Mouse (Mus musculus): ENCODE results near the gene Kcns1. TPM values are rescaled to one million over a fixed set of nuclear protein-coding genes. Genes with fewer than 3 reads are reported as not detected.

Kcns1 gene
- polyA plus RNA-seq, 1 experiment: not detected

DNA sequence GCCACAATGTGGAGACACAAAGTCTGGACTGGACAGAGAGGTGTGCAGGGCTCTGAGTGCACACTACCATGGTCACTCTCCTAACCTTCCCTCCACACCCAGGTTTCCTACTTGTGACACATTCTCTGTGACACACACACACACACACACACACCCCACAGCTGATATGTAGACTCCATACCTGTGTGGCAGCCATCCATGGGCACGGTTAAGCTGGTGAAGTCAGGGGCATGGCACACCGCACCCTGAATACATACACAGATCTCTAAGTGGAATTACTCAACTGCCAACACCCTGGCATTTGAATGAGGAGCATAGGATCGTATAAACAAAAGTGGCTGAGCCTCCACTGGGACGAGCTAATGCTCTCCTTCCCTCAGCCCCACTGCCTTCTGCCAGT, 9.9 kb upstream of the Kcns1 start:
- Histone ChIP-seq H3K4me3 (replicated peaks; ENCODE audit: control insufficient read depth, low read depth, low read length) (no peak overlapping the region), H3K27ac (ENCODE audit: control insufficient read depth, insufficient read depth, low read depth, low read length, poor library complexity) (no peak overlapping the region), H3K4me1 (ENCODE audit: control insufficient read depth, insufficient read depth, low read length) (no peaks in the 10 kb centered on the region)
- 70% methylated on average over 4 of the region's 4 CpGs for WGBS
- TF ChIP-seq POLR2A (IDR thresholded peaks at IDR 0.05; ENCODE audit: borderline replicate concordance, control insufficient read depth, low read depth, low read length) (no peak), CTCF (IDR thresholded peaks at IDR 0.05; ENCODE audit: control insufficient read depth, insufficient read depth, low read length) (no peak)

- Histone ChIP-seq H3K4me3 (replicated peaks; ENCODE audit: control insufficient read depth, low read depth, low read length) (no peak overlapping the region), H3K27ac (ENCODE audit: control insufficient read depth, insufficient read depth, low read depth, low read length, poor library complexity) (no peak overlapping the region), H3K4me1 (ENCODE audit: control insufficient read depth, insufficient read depth, low read length) (no peaks in the 10 kb centered on the region)
- 30% methylated on average over 3 of the region's 3 CpGs for WGBS
- TF ChIP-seq CTCF (IDR thresholded peaks at IDR 0.05; ENCODE audit: control insufficient read depth, insufficient read depth, low read length) (peak; percentile 31; the same call in 1 of the 2 replicates), POLR2A (IDR thresholded peaks at IDR 0.05; ENCODE audit: borderline replicate concordance, control insufficient read depth, low read depth, low read length) (no peak)
Observed at GRCm38 (mm10) chr2:164180124-164180523, 9.2 kb upstream of the Kcns1 start.

DNA sequence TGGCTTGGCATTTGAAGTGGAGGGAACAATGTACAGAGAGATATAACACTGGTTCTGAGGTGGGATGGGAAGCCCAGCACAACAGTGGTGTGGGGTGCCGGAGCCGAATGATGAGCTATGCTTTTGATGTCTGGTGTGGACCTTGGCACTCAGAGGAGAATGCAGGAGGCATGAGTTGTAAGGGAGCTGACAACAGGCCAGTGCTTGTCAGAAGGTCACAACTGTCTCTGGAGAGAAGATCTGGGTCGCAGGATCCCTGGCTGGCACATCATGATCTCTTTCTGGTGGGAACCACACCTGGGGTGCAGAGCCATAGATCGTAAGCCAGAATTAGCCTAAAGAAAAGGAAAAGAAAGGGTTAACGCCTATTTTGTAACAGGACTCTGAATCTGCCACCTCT, 6.9 kb upstream of the Kcns1 start:
- no peak overlapping the region for H3K27ac ChIP-seq (ENCODE audit: control insufficient read depth, insufficient read depth, low read depth, low read length, poor library complexity)
- no peak overlapping the region for H3K4me3 ChIP-seq (replicated peaks; ENCODE audit: control insufficient read depth, low read depth, low read length)
- no peaks in the 10 kb centered on the region for H3K4me1 ChIP-seq (ENCODE audit: control insufficient read depth, insufficient read depth, low read length)
- 82% methylated on average over 5 of the region's 5 CpGs for WGBS
- TF ChIP-seq CTCF (IDR thresholded peaks at IDR 0.05; ENCODE audit: control insufficient read depth, insufficient read depth, low read length): no peak
- no peak for TF ChIP-seq POLR2A (IDR thresholded peaks at IDR 0.05; ENCODE audit: borderline replicate concordance, control insufficient read depth, low read depth, low read length)

DNA sequence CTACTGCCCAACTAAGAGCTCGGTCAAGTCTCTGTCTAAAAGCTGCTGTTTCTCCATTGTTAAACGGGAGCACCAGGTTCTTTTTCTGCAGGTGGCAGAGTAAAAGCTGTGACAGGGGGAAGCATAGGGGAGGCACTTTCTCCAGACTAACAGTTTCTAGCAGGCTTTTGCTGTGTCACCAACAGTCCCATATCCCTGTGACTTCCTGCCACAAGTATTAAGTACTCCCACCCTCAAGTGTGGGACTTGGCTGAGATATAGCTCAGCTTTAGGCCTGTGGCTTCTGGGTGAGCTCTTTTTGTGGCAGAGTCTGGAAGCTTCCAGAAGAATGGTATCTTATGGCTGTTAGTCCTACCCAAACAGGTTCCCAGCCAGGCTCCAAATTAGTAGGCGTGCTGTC, 4.9 kb upstream of the Kcns1 start:
- no peaks in the 10 kb centered on the region for H3K4me1 ChIP-seq (ENCODE audit: control insufficient read depth, insufficient read depth, low read length)
- TF ChIP-seq CTCF (IDR thresholded peaks at IDR 0.05; ENCODE audit: control insufficient read depth, insufficient read depth, low read length): no peak
- no peak for TF ChIP-seq POLR2A (IDR thresholded peaks at IDR 0.05; ENCODE audit: borderline replicate concordance, control insufficient read depth, low read depth, low read length)
- H3K27ac ChIP-seq (ENCODE audit: control insufficient read depth, insufficient read depth, low read depth, low read length, poor library complexity): no peak overlapping the region
- 21% methylated on average over 3 of the region's 3 CpGs for WGBS
- no peak overlapping the region for H3K4me3 ChIP-seq (replicated peaks; ENCODE audit: control insufficient read depth, low read depth, low read length)

DNA sequence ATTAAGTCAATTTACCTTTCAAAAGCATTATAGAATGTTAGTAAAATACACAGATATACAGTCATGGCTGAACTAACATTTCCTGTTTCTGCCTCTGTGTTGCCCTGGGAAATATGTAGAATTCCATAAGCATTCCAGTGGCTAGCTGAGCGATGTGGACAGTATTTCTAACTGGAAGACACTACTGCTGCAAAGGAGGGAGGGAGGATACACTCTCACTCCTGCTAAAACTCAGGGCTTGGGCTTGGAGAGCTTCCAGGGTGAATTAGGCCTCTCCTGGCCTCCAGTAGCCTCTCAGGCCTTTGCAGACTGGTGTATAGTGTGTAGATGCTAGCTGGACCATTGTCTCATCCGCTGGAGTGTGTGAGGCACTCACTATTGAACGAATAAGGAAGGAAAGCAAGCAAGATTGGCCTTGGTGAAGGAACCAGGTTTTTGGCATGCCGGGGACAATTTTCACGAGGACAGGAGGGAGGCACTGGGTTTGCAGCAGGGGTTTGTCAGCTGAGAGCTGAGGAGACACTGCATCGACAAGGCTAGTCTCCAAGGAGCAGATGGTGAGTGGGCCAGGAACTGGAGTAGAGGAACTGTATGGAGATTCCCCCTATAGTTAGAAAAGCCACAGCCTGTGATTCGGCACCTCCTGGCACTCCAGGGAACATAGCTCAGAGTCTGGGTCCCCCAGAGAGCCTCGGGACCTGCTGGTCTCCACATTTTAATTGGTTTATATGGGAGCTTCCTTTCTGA, 3.9 kb upstream of the Kcns1 start:
- no peaks in the 10 kb centered on the region for H3K4me1 ChIP-seq (ENCODE audit: control insufficient read depth, insufficient read depth, low read length)
- no peak overlapping the region for H3K27ac ChIP-seq (ENCODE audit: control insufficient read depth, insufficient read depth, low read depth, low read length, poor library complexity)
- TF ChIP-seq POLR2A (IDR thresholded peaks at IDR 0.05; ENCODE audit: borderline replicate concordance, control insufficient read depth, low read depth, low read length) (no peak), CTCF (IDR thresholded peaks at IDR 0.05; ENCODE audit: control insufficient read depth, insufficient read depth, low read length) (no peak)
- WGBS: 59% methylated on average over 8 of the region's 8 CpGs
- no peak overlapping the region for H3K4me3 ChIP-seq (replicated peaks; ENCODE audit: control insufficient read depth, low read depth, low read length)

- Histone ChIP-seq H3K27ac (ENCODE audit: control insufficient read depth, insufficient read depth, low read depth, low read length, poor library complexity) (no peak overlapping the region), H3K4me3 (replicated peaks; ENCODE audit: control insufficient read depth, low read depth, low read length) (no peak overlapping the region), H3K4me1 (ENCODE audit: control insufficient read depth, insufficient read depth, low read length) (no peaks in the 10 kb centered on the region)
- WGBS: 6% methylated on average over 3 of the region's 3 CpGs
- no peak for TF ChIP-seq POLR2A (IDR thresholded peaks at IDR 0.05; ENCODE audit: borderline replicate concordance, control insufficient read depth, low read depth, low read length)
- no peak for TF ChIP-seq CTCF (IDR thresholded peaks at IDR 0.05; ENCODE audit: control insufficient read depth, insufficient read depth, low read length)
Observed at GRCm38 (mm10) chr2:164173394-164173793, 2.5 kb upstream of the Kcns1 start.

GRCm38 (mm10) chr2:164170326-164170725, 587 bp downstream of the Kcns1 start:
- no peaks in the 10 kb centered on the region; the same call in 1 of the 2 replicates for H3K4me1 ChIP-seq (ENCODE audit: control insufficient read depth, insufficient read depth, low read length)
- WGBS: 23% methylated on average over 11 of the region's 11 CpGs
- no peak overlapping the region for H3K27ac ChIP-seq (ENCODE audit: control insufficient read depth, insufficient read depth, low read depth, low read length, poor library complexity)
- TF ChIP-seq POLR2A (IDR thresholded peaks at IDR 0.05; ENCODE audit: borderline replicate concordance, control insufficient read depth, low read depth, low read length) (no peak), CTCF (IDR thresholded peaks at IDR 0.05; ENCODE audit: control insufficient read depth, insufficient read depth, low read length) (no peak)
- no peak overlapping the region for H3K4me3 ChIP-seq (replicated peaks; ENCODE audit: control insufficient read depth, low read depth, low read length)

GRCm38 (mm10) chr2:164168571-164168946, 2.4 kb downstream of the Kcns1 start:
- Histone ChIP-seq H3K4me3 (replicated peaks; ENCODE audit: control insufficient read depth, low read depth, low read length) (no peak overlapping the region), H3K4me1 (ENCODE audit: control insufficient read depth, insufficient read depth, low read length) (no peaks in the 10 kb centered on the region; the same call in 1 of the 2 replicates), H3K27ac (ENCODE audit: control insufficient read depth, insufficient read depth, low read depth, low read length, poor library complexity) (peak overlapping the region; percentile 7; the same call in 1 of the 2 replicates)
- WGBS: 10% methylated on average over 42 of the region's 42 CpGs
- TF ChIP-seq CTCF (IDR thresholded peaks at IDR 0.05; ENCODE audit: control insufficient read depth, insufficient read depth, low read length): no peak
- no peak for TF ChIP-seq POLR2A (IDR thresholded peaks at IDR 0.05; ENCODE audit: borderline replicate concordance, control insufficient read depth, low read depth, low read length)
